Mouse (Mus musculus): ENCODE data around the gene Gm19426. TPM values are rescaled to one million over a fixed set of nuclear protein-coding genes. Genes with fewer than 3 reads are reported as not detected.

Gene Gm19426
- not detected in 2 replicates for polyA plus RNA-seq (2012; rRNA removed; ENCODE audit: low replicate concordance)

GRCm38 (mm10) chr2:84743561-84743960 lies at the start of gene Gm19426:
TSS of gene Gm19426 (minus strand) at chr2:84743655.

GRCm38 (mm10) chr2:84775241-84775640 lies 31.8 kb upstream of the Gm19426 start, which contains the start of gene Serping1:
TSS of gene Serping1 (minus strand) at chr2:84775444.

GRCm38 (mm10) chr2:84733579-84734300 lies 9.7 kb downstream of the Gm19426 start, which contains the start of gene Ypel4:
TSS of gene Ypel4 (plus strand) at chr2:84734058.

GRCm38 (mm10) chr2:84727172-84727858 lies 16.1 kb downstream of the Gm19426 start, which contains the start of gene Clp1:
TSS of gene Clp1 (minus strand) at chr2:84727350.

GRCm38 (mm10) chr2:84714811-84715561 lies 28.5 kb downstream of the Gm19426 start, which contains the start of gene Zdhhc5:
TSS of gene Zdhhc5 (minus strand) at chr2:84715180.

Other genes with a start within 250 kb of the Gm19426 start
- 27.3 and 34.7 TPM in 2 replicates for gene Ctnnd1, start 92.9 kb downstream of the Gm19426 start, polyA plus RNA-seq (2012; rRNA removed; ENCODE audit: low replicate concordance)
- gene Btbd18, start 84.6 kb downstream of the Gm19426 start, polyA plus RNA-seq (2012; rRNA removed; ENCODE audit: low replicate concordance): not detected in 2 replicates
- gene Selenoh, start 72.9 kb downstream of the Gm19426 start, polyA plus RNA-seq (2012; rRNA removed; ENCODE audit: low replicate concordance): 40.6 and 43.2 TPM in 2 replicates
- gene Gm28635, start 65.6 kb downstream of the Gm19426 start, polyA plus RNA-seq (2012; rRNA removed; ENCODE audit: low replicate concordance): not detected in 2 replicates
- 3.8 and 7.3 TPM in 2 replicates for gene Med19, start 65.3 kb downstream of the Gm19426 start, polyA plus RNA-seq (2012; rRNA removed; ENCODE audit: low replicate concordance)
- 18.5 and 60.4 TPM in 2 replicates for gene Tmx2, start 64.5 kb downstream of the Gm19426 start, polyA plus RNA-seq (2012; rRNA removed; ENCODE audit: low replicate concordance)
- gene Zdhhc5, start 28.5 kb downstream of the Gm19426 start, polyA plus RNA-seq (2012; rRNA removed; ENCODE audit: low replicate concordance): 31.5 and 33.1 TPM in 2 replicates
- 4.8 and 8.4 TPM in 2 replicates for gene Clp1, start 16.3 kb downstream of the Gm19426 start, polyA plus RNA-seq (2012; rRNA removed; ENCODE audit: low replicate concordance)
- 1.3 and 2.3 TPM in 2 replicates for gene Ypel4, start 9.6 kb downstream of the Gm19426 start, polyA plus RNA-seq (2012; rRNA removed; ENCODE audit: low replicate concordance)
- 91.3 and 98.4 TPM in 2 replicates for gene Serping1, start 31.8 kb upstream of the Gm19426 start, polyA plus RNA-seq (2012; rRNA removed; ENCODE audit: low replicate concordance)
- 29.3 and 114 TPM in 2 replicates for gene Ube2l6, start 55.2 kb upstream of the Gm19426 start, polyA plus RNA-seq (2012; rRNA removed; ENCODE audit: low replicate concordance)
- not detected in 2 replicates for gene Smtnl1, start 79.0 kb upstream of the Gm19426 start, polyA plus RNA-seq (2012; rRNA removed; ENCODE audit: low replicate concordance)
- gene Timm10, start 83.3 kb upstream of the Gm19426 start, polyA plus RNA-seq (2012; rRNA removed; ENCODE audit: low replicate concordance): 19.8 and 23.5 TPM in 2 replicates
- 1.8 and 3.4 TPM in 2 replicates for gene Slc43a1, start 95.2 kb upstream of the Gm19426 start, polyA plus RNA-seq (2012; rRNA removed; ENCODE audit: low replicate concordance)
- gene Rtn4rl2, start 143.1 kb upstream of the Gm19426 start, polyA plus RNA-seq (2012; rRNA removed; ENCODE audit: low replicate concordance): 4.3 and 17.8 TPM in 2 replicates
- 16.4 and 16.8 TPM in 2 replicates for gene Slc43a3, start 192.9 kb upstream of the Gm19426 start, polyA plus RNA-seq (2012; rRNA removed; ENCODE audit: low replicate concordance)
- gene Prg2, start 236.8 kb upstream of the Gm19426 start, polyA plus RNA-seq (2012; rRNA removed; ENCODE audit: low replicate concordance): 1.2 and 1.7 TPM in 2 replicates
- gene Prg3, start 244.6 kb upstream of the Gm19426 start, polyA plus RNA-seq (2012; rRNA removed; ENCODE audit: low replicate concordance): not detected in 2 replicates

Data from duodenum, adult 2 months (tissue).